17 mouse cellular contexts compared by ENCODE assay signal in the genomic region with DNA sequence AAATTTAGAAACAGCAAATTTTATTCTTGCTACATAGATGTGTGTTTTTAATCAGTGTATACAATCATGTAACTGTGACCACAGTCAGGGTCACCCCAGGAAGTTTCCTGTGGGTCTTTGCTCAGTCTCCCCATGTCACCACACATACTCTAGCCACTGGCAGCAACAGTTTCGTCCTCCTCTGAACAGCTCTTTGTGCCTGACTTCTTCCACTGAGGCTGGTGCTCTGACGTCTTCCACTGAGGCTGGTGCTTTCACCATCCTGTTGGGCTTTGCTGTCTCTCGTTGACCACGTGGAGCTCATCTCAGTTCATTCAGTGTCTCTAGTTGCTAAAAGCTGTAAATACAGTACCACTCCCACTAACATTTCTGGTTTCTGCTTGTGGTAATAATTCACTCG. TPM values are rescaled to one million over a fixed set of nuclear protein-coding genes. Genes with fewer than 3 reads are reported as not detected.
DNase-seq lines count a peak whose midpoint lies in the region; ATAC-seq lines count a peak whose summit lies in the region.
"Had no signal": no experiment of that assay in that cellular context is flagged by ENCODE, and none has a peak within 500 bp of the region (broad histone marks: within the 10 kb centered on the region; RNA-seq: fewer than 3 reads in every experiment).

No protein-coding gene starts in this region.

- peak; percentile 40; the same call in 1 of the 2 replicates for ATAC-seq in megakaryocyte, adult 5-6 weeks (ENCODE audit: poor library complexity, severe bottlenecking)
- ATAC-seq: activated CD4-positive, CD25-positive, alpha-beta regulatory T cell, adult 4 months; forebrain, embryonic 13.5 days; forebrain, embryonic 15.5 days; forebrain, postnatal 0 days had no signal

- intact Hi-C loops in heart, postnatal 25 days (cut with DNase I): no loop called here

- peak; percentile 76 for DNase-seq in heart, adult 11 months
- DNase-seq in heart, postnatal 25 days (ENCODE audit: low spot score): no peak
- no peak for DNase-seq in thymus, postnatal 10 days (ENCODE audit: low spot score in 2 of 2)
- no peak for DNase-seq in left cerebral cortex, adult 18-20 months (ENCODE audit: low spot score in 2 of 2)
- DNase-seq: adrenal gland, adult 8-10 months; adrenal gland, postnatal 14 days; adrenal gland, postnatal 36 days; cerebellum, adult 11-12 months; cerebellum, adult 2 months; cerebellum, adult 9-10 months; cerebellum, postnatal 10 days; cerebellum, postnatal 25 days; forebrain, postnatal 0 days had no signal

RNA-seq across cellular contexts. Expression of a gene that starts 33.9 kb away (rescaled TPM):
- total RNA-seq in heart, postnatal 25 days (2021): 10 to 100 TPM; 22.9 to 28.6 TPM
- 12.8 and 14.7 TPM in 2 replicates for total RNA-seq in megakaryocyte, adult 5-6 weeks (2015)
- total RNA-seq in megakaryocyte, adult 5-6 weeks (2017): 16.3 and 16.4 TPM in 2 replicates
- 10 to 100 TPM; 14.1 to 15.2 TPM for total RNA-seq in left cerebral cortex, adult 18-20 months (2021)

RNA-seq across cellular contexts. Expression of a gene that starts 34.0 kb away (rescaled TPM):
- 10 to 100 TPM; 10.1 to 11.3 TPM for total RNA-seq in heart, postnatal 25 days (2021)
- 22.6 and 27.1 TPM in 2 replicates for total RNA-seq in megakaryocyte, adult 5-6 weeks (2015)
- 17.4 and 22.7 TPM in 2 replicates for total RNA-seq in megakaryocyte, adult 5-6 weeks (2017)
- 10 to 100 TPM in 1 of 2 experiments, 1 to 10 TPM in 1; 9.0 to 10.1 TPM for total RNA-seq in left cerebral cortex, adult 18-20 months (2021)
